Mouse (Mus musculus): Measurements from ENCODE around the gene Shprh.

- TF ChIP-seq POLR2A (IDR thresholded peaks at IDR 0.05; ENCODE audit: extremely low read depth, insufficient read depth, low read length) (no peak), CTCF (IDR thresholded peaks at IDR 0.05; ENCODE audit: low read depth, low read length) (no peak)
Measured at GRCm38 (mm10) chr10:11148446-11148845, 781 bp upstream of the Shprh start.
